Mouse (Mus musculus) adrenal gland, adult (tissue): ENCODE data around the gene Rhobtb1.

Source experiments
- DNase-seq, 2 experiments: peaks; one replicate each; pipeline ENCODE4 v3.0.0; 2022 to 2023; ENCODE audit warnings: low spot score in 1 of 2; ENCODE audit not compliant: inconsistent age in 2 of 2

Gene Rhobtb1

DNA sequence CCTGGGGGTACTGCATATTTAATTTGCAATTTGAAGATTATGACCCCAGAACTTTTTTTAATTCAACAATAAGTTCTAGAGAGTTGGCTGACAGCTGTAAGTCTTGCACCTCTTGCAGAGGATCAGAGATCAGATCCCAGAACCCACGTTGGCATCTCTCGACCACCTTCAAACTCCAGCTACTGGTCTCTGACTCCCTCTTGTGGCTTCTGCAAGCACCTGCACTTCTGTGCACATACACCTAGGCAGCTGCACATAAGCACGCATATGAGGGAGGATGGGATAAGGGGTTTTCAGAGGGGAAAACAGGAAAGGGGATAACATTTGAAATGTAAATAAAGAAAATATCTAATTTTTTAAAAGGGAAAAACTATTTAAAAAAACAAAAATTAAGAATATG, 57.5 kb downstream of the Rhobtb1 start:
- DNase-seq, result no peak

DNA sequence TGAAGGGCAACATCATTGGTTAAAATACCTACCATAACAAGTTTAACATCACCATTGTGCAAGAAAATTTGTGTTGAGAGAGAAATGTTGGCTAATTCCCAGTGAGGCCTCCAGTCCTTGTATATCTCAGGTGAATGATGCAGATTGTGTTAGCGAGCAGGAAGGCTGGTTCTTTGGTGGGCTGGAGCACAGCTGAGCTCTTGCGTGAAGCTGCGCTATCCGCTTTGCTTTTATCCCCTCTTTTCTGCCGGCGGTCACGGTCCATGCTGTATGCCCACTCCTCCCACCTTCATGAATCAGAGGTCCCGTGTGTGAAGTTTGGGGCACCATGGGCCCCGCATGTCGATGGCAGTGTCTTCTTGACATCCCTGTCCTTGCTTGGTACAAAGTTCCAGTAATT, 58.8 kb downstream of the Rhobtb1 start:
- no peak for DNase-seq

DNA sequence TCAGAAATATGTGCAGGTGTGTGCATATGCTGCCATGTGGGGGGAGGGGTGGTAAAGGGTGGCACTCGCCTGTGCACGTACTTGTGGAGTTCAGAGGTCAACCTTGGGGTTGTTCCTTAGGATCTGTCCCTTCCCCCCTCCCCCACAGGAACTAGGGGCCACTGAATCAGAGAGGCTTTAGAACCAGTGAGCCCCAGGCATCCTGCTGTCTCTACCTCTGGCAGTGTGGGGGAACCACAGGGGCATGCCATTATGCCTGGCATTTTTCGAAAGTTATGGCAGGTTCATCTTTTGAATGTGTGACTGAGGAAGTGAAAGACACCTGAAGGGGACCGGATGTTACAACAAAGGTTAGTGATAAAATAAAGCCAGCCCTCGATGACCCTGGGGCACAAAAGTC, 59.4 kb downstream of the Rhobtb1 start:
- no peak for DNase-seq

DNA sequence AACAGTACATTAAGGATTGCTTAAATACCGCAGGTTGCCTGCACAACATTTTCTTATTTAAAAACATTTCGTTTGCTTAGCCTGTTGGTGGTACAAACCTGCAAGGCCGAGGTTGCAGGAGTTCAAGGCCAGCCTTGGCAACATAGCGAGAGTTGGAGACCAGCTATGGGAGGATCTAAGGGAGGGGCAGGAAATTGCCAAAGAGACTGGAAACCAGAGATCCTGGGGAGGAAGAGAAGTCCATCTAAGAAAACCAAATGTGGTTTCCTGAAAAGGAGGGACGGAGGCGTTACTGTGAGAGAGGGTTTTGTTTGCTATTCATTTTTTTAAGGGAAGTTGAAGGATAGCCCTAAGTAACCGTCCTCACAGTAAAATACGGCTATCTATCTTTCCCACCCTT, 60.3 kb downstream of the Rhobtb1 start:
- peak; percentile 66 to 88 for DNase-seq

DNA sequence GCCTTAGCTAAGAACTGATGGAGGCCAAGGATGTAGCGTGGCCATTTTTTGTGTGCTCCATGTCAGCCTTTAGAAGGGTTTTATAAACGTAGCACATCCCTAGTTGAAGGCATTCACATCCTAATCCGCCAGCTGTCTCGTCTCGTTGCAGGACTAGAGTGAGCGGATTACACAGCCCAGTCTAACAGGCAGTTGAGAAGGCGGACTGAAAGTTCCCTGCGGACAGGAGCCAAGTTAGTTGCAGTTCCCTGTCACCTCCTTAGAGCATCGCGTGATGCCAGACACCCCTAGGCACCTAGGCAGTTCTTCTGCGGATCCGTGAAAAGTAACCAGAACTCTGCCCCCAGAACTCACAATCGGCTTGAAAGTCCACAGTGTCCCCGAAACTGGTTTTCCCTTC, 60.7 kb downstream of the Rhobtb1 start:
- peak; percentile 45 to 84 for DNase-seq

DNA sequence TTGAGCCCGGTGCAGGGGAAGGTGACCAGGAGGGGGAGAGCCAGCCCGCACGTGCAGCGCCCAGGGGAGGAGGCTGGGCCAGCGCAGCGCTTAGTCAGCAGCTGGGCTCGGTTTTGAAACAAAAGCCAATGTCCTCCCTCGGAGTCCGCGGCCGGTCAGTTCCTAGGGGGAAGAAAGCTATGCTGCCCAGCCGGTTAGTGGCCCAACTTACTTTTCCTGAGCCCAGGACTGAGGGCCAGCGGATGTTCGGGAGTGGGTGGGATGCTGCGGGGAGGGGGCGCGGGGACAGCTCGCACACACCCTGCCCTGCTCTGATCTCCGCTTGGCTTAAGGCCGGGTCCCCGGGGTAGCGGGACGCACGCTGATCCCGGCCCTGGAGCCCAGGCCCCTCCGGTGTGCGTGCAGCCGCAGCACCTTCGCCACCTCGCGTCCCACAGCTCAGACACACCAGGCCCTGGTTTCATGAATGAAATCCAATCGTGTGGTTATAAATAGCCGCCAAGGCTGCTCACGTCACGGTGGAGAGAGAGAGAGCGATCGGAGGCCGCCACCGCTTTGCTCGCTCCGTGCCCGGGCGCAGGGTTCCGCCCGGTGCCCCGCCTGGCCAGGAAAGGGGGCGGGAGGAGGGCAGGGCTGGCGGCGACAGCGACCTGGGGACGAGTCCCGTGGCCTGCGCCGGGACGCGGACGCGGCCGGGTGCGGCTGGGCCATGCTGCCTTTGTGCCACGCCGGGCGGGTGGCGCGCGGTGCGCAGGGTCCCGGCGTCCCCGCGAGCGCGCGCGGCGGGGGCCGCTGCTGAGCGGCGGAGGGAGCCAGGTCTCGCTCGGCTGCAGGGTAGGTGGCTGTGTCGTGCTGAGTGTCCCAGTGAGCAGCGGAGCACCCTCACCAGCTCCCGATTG, 61.6 kb downstream of the Rhobtb1 start, which contains the start of gene A930033H14Rik:
Gene A930033H14Rik (minus strand): TSS at position 557 of the 899 bp plus-strand sequence.
- peak; percentile 92 to 97 for DNase-seq

DNA sequence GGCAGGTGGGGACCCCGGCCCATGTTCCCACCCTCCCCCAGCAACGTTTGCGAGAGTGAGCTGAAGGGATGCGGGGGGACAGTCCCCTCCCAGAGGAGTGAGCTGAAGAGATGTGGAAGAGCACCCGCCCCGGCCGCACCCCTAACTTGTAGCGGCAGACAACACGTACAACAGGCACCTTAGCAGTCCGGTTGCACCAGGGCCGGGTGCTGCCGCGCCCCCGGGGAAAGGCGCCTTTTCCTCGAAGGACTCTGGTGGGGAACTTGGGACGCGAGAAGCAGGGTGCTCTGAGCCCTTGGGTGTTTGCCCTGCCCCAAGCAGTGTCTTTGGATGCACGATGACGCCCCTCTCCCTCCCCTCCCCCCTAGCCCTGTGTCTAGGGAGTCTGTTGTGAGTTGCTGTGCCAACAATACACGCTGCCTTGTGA, 62.2 kb downstream of the Rhobtb1 start:
- no peak for DNase-seq

DNA sequence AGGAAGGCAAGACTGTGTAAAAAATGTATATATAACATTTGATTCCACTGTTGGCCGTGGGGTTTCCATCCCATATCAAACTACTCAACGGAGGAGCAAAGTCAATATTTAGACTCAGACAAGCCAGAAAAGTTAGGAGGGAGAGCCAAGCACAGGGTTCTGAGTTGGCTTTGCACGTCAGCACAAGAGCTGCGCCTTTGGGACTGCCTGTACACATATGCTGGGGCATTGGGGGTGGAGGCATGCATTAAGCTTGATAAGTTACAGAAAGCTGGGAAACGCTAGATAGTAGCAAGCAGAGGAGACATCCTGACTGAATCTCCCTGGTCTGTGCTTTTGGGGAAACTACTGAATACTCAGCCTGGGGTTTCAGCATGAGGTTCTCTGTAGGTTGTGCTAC, 62.8 kb downstream of the Rhobtb1 start:
- no peak for DNase-seq

DNA sequence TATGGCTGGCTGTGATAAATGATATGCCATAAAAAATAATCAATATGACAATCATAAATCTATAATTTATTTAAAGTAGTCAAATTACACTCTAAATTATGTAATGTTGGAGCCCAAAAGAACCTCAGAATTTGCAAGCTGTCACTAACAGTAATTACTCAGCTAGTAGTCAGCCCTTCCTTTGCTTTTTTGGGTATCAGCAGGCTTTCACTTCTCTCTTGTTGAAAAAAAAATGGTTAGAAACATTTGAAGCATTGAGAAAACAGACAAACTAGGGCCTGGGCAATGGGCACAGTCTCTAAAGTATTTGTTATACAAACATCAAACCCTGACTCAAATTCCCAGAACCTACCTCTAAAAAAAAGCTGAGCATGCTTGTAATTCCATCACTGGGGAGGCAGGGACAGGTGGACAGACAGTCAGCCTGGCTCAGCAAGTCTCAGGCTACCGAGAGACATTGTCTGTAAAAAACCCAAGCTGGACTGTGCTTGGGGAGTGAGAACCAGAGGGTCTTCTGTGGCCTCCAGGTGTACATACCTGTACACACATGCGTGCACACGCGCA, 66.0 kb downstream of the Rhobtb1 start:
- no peak for DNase-seq

DNA sequence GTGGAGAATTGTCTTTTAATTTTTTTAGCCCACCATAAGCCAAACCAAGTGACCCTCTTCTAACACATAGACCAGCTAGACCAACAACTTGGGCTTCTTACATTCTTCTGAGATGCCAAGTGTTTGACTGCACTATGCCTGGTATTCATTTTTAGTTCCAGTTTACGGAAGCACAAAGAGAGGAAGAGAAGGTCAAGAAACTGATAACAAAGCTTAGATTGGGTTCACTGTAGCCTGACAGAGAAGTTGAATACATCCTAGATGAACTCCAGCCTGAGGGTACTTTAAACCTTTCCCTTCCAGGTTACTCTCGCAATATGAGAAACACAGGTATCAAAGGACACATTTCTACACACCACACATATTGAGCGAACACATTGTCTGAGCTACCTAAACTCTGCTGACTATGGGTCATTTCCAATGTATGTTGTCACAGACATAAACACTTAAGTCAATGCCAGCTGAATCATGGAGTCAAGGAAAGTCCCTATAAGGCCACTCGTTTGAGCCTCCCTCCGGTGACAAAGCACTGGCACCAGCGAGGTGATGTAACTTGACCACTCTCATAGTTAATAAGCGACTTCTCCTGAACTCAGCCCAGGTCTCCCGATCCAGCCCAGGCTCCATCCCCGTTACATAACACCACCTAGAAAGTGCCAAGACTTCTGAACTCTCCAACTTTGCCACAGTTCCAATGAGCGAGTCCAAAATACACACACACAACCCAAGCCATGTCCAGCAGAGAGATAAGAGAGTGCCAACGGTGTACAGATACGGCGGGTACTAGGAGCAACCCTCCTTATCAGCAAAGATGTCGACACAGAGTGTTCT, 67.4 kb downstream of the Rhobtb1 start:
- DNase-seq, result peak; percentile 35 to 72

DNA sequence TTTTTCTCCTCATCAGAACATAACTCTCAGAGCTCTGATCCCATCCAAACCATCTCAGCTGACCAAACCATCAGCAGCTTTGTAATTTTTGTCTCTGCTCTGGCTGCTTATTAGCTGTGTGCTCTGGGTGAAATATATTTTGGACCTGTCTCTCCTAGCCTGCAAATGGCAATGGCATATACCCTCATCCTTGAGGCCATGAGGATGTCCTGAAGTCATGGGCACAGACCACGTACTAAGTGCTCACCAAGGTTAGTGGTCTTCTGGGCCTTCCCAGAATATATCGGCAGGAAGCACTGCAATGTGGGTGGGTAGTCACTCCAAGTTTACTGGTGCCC, 68.0 kb downstream of the Rhobtb1 start:
- DNase-seq, result no peak

DNA sequence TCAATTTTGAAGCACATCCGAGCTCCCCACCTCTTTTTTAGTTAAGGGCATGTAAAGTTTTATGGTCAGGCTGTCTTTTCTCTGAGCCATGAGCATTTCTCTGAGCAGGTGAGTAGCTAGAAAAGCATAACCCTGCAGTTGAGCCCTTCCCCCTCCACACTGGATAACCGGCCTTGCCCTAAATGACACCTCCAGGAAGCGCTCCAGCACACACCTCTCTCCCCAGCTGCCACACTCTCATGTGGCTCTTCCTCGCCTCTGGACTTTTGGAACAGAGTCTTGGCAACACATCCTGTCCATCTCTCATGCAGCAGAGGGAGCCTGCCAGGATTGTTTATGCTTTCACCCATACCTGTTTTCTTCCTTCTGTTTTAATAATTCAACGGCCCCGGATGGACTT, 69.1 kb downstream of the Rhobtb1 start:
- DNase-seq, result no peak

DNA sequence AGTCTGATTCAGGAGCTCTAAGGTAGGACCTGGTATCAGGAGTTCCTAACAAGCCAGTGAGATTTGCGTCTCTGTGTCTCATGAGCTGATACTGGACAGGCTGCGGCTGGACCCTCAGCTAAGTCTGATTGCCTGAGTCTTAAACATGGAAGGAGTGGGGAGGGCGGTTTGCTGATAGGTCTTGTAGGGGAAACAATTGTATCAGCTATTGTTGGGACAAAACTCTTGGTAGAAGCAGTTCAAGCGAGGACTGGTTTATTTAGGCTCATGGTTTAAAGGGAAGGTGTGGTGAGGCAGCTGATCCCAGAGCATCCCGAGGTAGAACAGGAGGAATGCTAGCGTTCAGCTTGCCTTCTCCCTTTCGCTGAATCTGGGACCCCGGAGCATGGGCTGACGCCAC, 69.9 kb downstream of the Rhobtb1 start:
- DNase-seq, result no peak

DNA sequence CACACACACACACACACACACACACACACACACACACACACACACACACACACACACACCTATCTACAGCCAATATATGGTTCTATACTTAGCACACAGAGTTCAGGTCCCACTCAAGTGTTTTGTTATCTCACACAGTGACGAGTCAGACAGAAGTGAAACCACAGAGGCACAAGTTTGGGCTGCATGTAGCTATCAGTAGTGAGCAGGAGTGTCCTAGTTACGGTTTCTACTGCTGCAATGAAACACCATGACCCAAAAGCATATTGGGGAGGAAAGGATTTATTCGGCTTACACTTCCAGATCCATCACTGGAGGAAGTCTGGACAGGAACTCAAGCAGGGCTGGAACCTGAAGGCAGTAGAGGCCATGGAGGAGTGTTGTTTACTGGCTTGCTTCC, 70.7 kb downstream of the Rhobtb1 start:
- DNase-seq, result no peak

DNA sequence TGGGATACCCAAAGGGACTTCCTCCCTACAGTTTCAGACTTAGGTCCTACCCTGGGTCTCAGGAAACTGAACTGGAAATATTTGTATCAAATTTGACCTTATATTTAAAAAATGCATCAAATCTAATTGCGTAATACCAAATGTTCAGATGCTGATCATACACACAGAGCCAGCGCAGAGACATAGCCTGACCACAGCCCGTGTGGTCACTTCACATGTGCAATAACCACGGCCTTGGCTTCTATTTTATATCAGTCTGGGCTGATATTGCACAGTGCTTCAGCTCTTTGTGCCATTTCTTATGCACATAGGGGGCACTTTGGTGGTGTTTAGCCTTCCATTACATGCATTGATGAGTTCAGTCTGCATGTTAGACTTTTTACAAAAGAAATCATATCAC, 72.0 kb downstream of the Rhobtb1 start:
- no peak for DNase-seq

DNA sequence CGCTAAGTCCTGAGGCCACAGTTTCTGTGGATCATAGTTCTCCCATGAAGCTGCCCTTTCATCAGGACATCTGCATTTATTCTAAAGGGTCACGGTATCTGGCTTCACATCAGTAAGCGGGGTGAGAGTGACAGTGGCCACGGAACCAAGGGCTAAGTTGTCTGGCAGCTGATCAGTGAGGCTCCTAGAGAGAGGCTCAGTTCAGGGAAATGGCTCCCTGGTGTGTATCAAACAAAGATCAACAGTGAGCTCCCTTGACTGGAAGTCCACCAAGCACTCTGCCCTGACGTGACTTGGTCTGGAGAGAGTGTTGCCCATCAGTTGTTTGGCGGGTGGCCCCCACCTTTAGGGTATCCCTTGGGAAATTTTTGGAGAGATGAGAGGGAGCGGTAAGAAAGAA, 73.0 kb downstream of the Rhobtb1 start:
- DNase-seq, result no peak

DNA sequence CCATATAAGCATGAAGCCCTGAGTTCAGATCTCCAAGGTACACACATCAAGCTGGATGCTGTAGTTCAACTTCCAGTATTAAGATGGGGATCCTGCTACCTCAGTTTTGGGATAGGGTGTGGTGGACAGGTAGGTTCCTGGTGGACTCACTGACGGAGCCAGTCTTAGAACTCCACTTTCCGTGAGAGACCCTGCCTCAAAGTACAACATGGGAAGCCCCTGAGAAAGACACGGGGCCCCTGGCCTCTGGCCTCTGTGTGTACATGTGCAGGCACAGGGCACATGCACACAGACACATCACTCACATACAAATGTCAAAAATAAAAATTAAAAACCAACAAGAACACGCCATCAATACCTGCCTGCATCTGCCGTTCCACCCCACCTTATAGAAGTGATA, 74.2 kb downstream of the Rhobtb1 start:
- DNase-seq, result no peak

DNA sequence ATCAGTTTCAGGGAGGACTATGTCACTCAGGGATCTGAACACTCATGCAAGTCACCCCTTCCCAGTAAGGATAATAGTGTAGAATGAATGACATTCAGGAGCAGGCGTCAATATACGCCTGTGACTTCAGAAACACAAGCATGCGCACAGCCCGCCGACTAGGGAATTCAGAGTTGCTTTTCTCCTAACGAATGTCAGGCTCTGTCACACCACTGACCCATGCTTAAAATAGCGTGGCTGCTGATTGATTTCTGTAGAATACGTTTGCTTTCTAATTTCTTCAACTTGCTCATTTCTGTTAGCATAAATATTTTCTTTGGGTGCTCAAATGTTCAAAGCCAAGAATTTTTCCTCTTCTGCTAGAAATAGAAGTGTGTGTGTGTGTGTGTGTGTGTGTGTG, 74.7 kb downstream of the Rhobtb1 start:
- DNase-seq, result no peak

DNA sequence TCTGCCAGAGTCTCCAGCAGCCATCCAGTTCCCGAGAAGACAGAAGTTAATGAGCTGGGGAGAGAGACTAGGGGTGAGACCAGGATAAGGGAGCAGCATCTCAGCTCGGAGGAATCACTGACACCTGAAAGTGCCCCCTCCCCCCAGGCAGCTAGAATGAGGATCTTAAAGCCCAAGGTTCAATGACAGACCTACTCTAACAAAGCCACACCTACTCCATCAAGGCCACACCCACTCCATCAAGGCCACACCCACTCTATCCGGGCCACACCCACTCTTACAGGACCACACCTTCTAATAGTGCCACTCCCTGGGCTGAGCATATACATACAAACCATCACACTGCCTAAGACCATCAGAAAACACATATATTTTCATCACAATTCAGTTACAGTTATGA, 86.0 kb downstream of the Rhobtb1 start:
- DNase-seq, result no peak

DNA sequence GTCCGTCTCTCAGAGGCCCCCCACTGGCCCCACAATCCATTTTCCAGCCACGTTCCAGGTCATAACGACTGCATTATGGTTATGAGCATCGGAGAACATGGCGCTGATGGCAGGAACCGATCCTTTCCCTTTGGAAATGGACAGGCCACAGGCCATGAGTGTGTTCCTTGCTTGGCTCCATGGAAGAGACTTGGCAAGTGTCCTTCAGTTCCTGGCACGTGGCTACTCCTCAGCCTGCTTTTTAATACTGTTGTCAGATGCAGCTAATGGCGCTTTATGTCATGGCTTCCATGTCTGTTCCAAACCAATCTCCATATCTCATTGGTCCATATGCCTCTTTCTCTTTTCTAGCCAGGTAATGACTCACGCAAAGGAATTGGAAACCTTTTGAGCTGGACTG, 86.5 kb downstream of the Rhobtb1 start:
- DNase-seq, result no peak

DNA sequence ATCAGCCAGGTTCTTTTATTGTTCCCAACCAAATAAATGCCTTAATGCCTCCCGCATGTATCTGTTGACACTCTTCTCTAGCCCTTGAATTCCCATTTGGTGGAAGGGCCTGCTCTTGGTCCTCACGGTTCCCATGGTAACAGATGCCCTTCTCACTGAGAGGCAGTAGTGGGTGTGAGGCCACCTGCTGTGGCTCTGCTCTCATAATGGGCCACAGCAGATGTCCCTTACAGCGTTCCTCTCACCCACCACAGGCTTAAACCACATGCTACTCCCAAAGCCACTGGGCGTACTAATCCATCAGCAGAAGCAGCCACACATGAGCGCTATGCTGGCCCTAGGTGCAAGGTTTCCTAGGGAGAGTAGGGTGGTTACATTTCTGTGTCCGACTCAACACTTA, 87.1 kb downstream of the Rhobtb1 start:
- no peak for DNase-seq

DNA sequence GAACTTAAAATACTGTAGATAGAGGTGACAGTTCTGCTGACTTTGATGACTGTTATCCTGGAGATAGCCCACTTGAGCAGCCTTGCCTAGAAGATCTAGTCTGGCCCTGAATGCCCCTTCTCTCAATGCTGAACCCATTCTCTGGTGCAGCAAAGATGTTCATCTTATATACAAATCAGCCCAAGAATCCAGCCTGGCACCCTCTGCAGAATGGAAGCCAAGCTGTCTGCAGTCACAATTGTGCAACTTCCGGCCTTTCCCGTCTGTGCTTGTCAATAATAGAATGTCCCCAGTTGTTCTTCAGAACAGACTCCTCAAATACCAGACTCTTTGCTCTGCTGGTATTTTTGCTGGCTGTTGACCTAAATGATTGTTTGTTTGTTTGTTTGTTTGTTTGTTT, 89.3 kb downstream of the Rhobtb1 start:
- DNase-seq, result peak in 1 of 2 experiments; percentile 61
